In genomic region chr2:130949781-130950180, GRCm38 (mm10) we compare ENCODE assay signal across 12 mouse cellular contexts. TPM values are rescaled to one million over a fixed set of nuclear protein-coding genes. Genes with fewer than 3 reads are reported as not detected.
DNase-seq lines count a peak whose midpoint lies in the region; TF ChIP-seq lines count a peak whose summit lies in the region.
"Had no signal": no experiment of that assay in that cellular context is flagged by ENCODE, and none has a peak within 500 bp of the region (broad histone marks: within the 10 kb centered on the region; RNA-seq: fewer than 3 reads in every experiment).

No protein-coding gene starts in this region.

- peak overlapping the region; percentile 32; the same call in 1 of the 2 replicates for H3K27ac ChIP-seq in layer of hippocampus, adult 2 months
- H3K27ac ChIP-seq: embryonic facial prominence, embryonic 10.5 days; forebrain, embryonic 13.5 days; heart, embryonic 13.5 days; hindbrain, embryonic 12.5 days had no signal

- peak; percentile 29 for DNase-seq in kidney, adult 11 months
- DNase-seq in kidney, postnatal 4 days, result no peak
- no peak for DNase-seq in layer of hippocampus, adult 2 months (ENCODE audit: low spot score in 2 of 2)
- no peak for DNase-seq in layer of hippocampus, postnatal 36 days
- DNase-seq in kidney, postnatal 10 days, result peak; percentile 12
- DNase-seq in kidney, postnatal 36 days, result peak; percentile 28 to 36
- DNase-seq in thymus, adult 18-20 months, result no peak
- no peak for DNase-seq in T-cell, adult 2 months (ENCODE audit: low spot score)

- no peak overlapping the region for H3K4me3 ChIP-seq in layer of hippocampus, adult 2 months
- H3K4me3 ChIP-seq: embryonic facial prominence, embryonic 10.5 days; forebrain, embryonic 13.5 days; heart, embryonic 13.5 days; hindbrain, embryonic 12.5 days had no signal

- TF ChIP-seq CTCF in layer of hippocampus, adult 2 months (conservative IDR thresholded peaks at IDR 0.05), result no peak

RNA-seq across cellular contexts. Expression of gene Atrn, which starts 43.5 kb away (rescaled TPM):
- 100 to 1,000 TPM; 111 to 113 TPM for total RNA-seq in layer of hippocampus, adult 2 months (2021)
- 100 to 1,000 TPM; 113 TPM for total RNA-seq in layer of hippocampus, postnatal 36 days (2021)

RNA-seq across cellular contexts. Expression of gene 4930402H24Rik, which starts 43.6 kb away (rescaled TPM):
- total RNA-seq in layer of hippocampus, adult 2 months (2021), result 10 to 100 TPM; 77.6 to 89.3 TPM
- 10 to 100 TPM; 80.1 to 90.1 TPM for total RNA-seq in layer of hippocampus, postnatal 36 days (2021)

Comparison
In these comparisons a context has a peak if more than half of its experiments do, and no peak if none do; other contexts are left out.
1. DNase-seq: peak in kidney, adult 11 months (single experiment), kidney, postnatal 10 days (single experiment) and kidney, postnatal 36 days (2 of 2); none in kidney, postnatal 4 days (0 of 2), layer of hippocampus, adult 2 months (0 of 2), layer of hippocampus, postnatal 36 days (0 of 2), thymus, adult 18-20 months (0 of 2) and T-cell, adult 2 months (single experiment).